Mouse (Mus musculus): ENCODE data around the gene Rims1.

Gene Rims1

GRCm38 (mm10) chr1:22254278-22254677, 551.5 kb downstream of the Rims1 start:
- no peak for DNase-seq (ENCODE audit: extremely low spot score, low spot score)

DNA sequence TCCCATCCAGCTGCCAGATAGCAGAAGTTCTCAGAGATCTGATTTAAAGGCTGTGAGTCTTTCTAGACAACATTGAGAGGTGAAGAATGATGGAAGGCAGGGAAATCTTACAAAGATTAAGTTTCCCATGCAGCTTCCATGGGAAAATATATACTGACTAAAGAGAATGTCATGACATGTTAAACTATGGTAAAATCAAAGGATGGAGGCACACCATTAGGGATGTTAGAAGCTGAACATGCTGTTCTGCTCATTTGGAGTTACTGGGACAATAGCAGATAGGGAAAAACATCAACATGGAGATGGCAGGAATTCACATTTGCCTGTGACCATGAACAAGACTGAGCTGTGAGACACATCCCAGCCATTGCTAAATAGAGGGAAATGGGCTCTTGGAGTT, 552.9 kb downstream of the Rims1 start:
- DNase-seq (ENCODE audit: extremely low spot score, low spot score), result no peak

DNA sequence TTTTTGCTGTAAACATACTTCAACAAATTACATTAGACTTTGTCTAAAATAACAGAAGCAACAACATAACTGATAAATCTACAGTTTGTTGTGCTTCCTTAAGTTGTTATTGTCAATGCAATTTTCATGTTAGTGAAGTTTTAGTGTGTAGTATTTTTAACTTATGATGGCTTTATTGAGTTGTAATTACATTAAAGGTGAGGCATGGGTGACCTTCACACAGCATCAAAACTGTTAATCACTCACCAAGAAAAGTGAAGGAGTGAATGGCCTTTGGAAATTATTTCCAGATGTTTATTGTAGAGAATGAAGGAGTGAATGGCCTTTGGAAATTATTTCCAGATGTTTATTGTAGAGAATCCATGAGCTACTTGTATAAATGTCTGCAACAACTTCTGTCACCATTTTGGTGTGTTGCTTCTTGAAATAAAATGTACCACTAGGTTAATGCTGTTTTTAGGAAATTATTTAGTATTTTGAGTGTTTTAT, 556.9 kb downstream of the Rims1 start:
- DNase-seq (ENCODE audit: extremely low spot score, low spot score), result no peak

DNA sequence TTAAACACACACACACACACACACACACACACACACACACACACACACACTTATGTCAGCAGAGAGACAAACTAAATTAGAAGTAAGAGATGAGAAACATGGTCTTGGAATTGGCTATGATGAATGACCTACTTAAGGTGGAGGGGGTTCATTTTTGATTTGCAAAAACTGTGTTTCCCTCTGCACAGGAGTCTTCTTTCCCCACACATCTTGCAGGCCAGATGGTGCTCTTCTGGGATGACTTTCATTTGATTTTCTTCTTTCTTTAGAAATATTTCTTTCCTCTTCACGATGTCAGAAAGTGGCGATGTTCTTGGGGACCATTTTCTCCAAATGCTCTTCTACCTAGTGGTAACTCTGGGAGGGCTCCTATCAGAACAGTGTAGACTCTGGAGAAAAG, 560.0 kb downstream of the Rims1 start:
- DNase-seq (ENCODE audit: extremely low spot score, low spot score), result no peak

Measured in neural tube, embryonic 10.5 days (tissue).